Mouse (Mus musculus) hindbrain, embryonic 10.5 days (tissue): ENCODE results near the gene Zfp626. TPM values are rescaled to one million over a fixed set of nuclear protein-coding genes. Genes with fewer than 3 reads are reported as not detected.

Experiments used
- polyA plus RNA-seq: library from polyadenylated mRNA; unstranded; fragments of >200 nt; fragmentation: Nextera tagmentation; extraction: Ambion mirVana; gene quantifications from 2 replicates; pipeline ENCODE4 v1.2.1, GENCODE M21; 2016

The Zfp626 gene
- polyA plus RNA-seq, 1 experiment from 2014 or later = 1.9 TPM

Other genes starting within 250 kb of the Zfp626 start
- 89.0 and 93.5 TPM in 2 replicates for gene Akt2, start 215.6 kb upstream of the Zfp626 start, polyA plus RNA-seq
- gene Ttc9b, start 153.3 kb upstream of the Zfp626 start, polyA plus RNA-seq = 3.3 and 10.9 TPM in 2 replicates
- 8.3 and 10.6 TPM in 2 replicates for gene Map3k10, start 132.6 kb upstream of the Zfp626 start, polyA plus RNA-seq
- 5.2 and 6.6 TPM in 2 replicates for gene Zfp607b, start 117.9 kb upstream of the Zfp626 start, polyA plus RNA-seq
- 55.2 and 62.2 TPM in 2 replicates for gene Zfp60, start 75.8 kb upstream of the Zfp626 start, polyA plus RNA-seq
- 9.0 and 11.0 TPM in 2 replicates for gene Zfp59, start 31.4 kb downstream of the Zfp626 start, polyA plus RNA-seq
- gene Zfp607a, start 50.3 kb downstream of the Zfp626 start, polyA plus RNA-seq = 2.4 and 3.6 TPM in 2 replicates
- gene Zfp974, start 122.3 kb downstream of the Zfp626 start, polyA plus RNA-seq = 11.5 and 12.0 TPM in 2 replicates
- gene Zfp780b, start 172.0 kb downstream of the Zfp626 start, polyA plus RNA-seq = 18.3 and 20.9 TPM in 2 replicates
- 5.9 and 7.7 TPM in 2 replicates for gene Zfp850, start 206.9 kb downstream of the Zfp626 start, polyA plus RNA-seq
- 436 and 447 TPM in 2 replicates for gene Psmc4, start 242.9 kb downstream of the Zfp626 start, polyA plus RNA-seq